Mouse (Mus musculus): ENCODE results near the gene Olfr1336. TPM values are rescaled to one million over a fixed set of nuclear protein-coding genes. Genes with fewer than 3 reads are reported as not detected.
"Not testable (repeated sequence)": the region's sequence is repeated elsewhere in the genome, so short reads cannot be mapped to it uniquely, and the experiment has no call there.

The Olfr1336 gene
- not detected in 2 replicates for total RNA-seq (2014; fragmentation: Nextera tagmentation)
- not detected in 2 replicates for total RNA-seq (2017)

GRCm38 (mm10) chr7:6455868-6456267 lies at the start of gene Olfr1336:
Gene Olfr1336, plus strand, starts transcription at chr7:6456168.
- no peak for ATAC-seq (replicated peaks; ENCODE audit: poor library complexity, severe bottlenecking)

- peak; percentile 100 for ATAC-seq (replicated peaks; ENCODE audit: poor library complexity, severe bottlenecking)
These were observed 45.9 kb upstream of the Olfr1336 start, which contains the start of gene Gm20715 for GRCm38 (mm10) chr7:6410043-6410442. Gene Gm20715, plus strand, starts transcription at chr7:6410277.

GRCm38 (mm10) chr7:6414626-6415441 lies 41.1 kb upstream of the Olfr1336 start:
- ATAC-seq (replicated peaks; ENCODE audit: poor library complexity, severe bottlenecking), result no peak

- no peak for ATAC-seq (replicated peaks; ENCODE audit: poor library complexity, severe bottlenecking)
These were observed 40.6 kb upstream of the Olfr1336 start for GRCm38 (mm10) chr7:6415442-6415787.

- ATAC-seq (replicated peaks; ENCODE audit: poor library complexity, severe bottlenecking), result no peak
These were observed 36.1 kb upstream of the Olfr1336 start for GRCm38 (mm10) chr7:6419894-6420293.

- no peak for ATAC-seq (replicated peaks; ENCODE audit: poor library complexity, severe bottlenecking)
These were observed 26.6 kb upstream of the Olfr1336 start for GRCm38 (mm10) chr7:6429381-6429780.

GRCm38 (mm10) chr7:6430342-6430741 lies 25.6 kb upstream of the Olfr1336 start:
- ATAC-seq (replicated peaks; ENCODE audit: poor library complexity, severe bottlenecking), result peak; percentile 86

GRCm38 (mm10) chr7:6438388-6438787 lies 17.6 kb upstream of the Olfr1336 start, which contains the start of gene Olfr1344:
Gene Olfr1344, plus strand, starts transcription at chr7:6438688.
- no peak for ATAC-seq (replicated peaks; ENCODE audit: poor library complexity, severe bottlenecking)

GRCm38 (mm10) chr7:6441173-6441572 lies 14.8 kb upstream of the Olfr1336 start:
- ATAC-seq (replicated peaks; ENCODE audit: poor library complexity, severe bottlenecking), result no peak

- ATAC-seq (replicated peaks; ENCODE audit: poor library complexity, severe bottlenecking), result no peak
These were observed 8.2 kb upstream of the Olfr1336 start for GRCm38 (mm10) chr7:6447771-6448170.

GRCm38 (mm10) chr7:6456399-6456798 lies 431 bp downstream of the Olfr1336 start:
- ATAC-seq (replicated peaks; ENCODE audit: poor library complexity, severe bottlenecking), result no peak

GRCm38 (mm10) chr7:6466951-6467350 lies 11.0 kb downstream of the Olfr1336 start, which contains the start of gene Olfr1346:
Gene Olfr1346, plus strand, starts transcription at chr7:6467101.
- ATAC-seq (replicated peaks; ENCODE audit: poor library complexity, severe bottlenecking), result no peak

- not testable (repeated sequence) for ATAC-seq (replicated peaks; ENCODE audit: poor library complexity, severe bottlenecking)
These were observed 21.7 kb downstream of the Olfr1336 start for GRCm38 (mm10) chr7:6477633-6478032.

GRCm38 (mm10) chr7:6486841-6487240 lies 30.9 kb downstream of the Olfr1336 start, which contains the start of gene Olfr5:
Gene Olfr5, minus strand, starts transcription at chr7:6486941.
- no peak for ATAC-seq (replicated peaks; ENCODE audit: poor library complexity, severe bottlenecking)

- ATAC-seq (replicated peaks; ENCODE audit: poor library complexity, severe bottlenecking), result no peak
These were observed 43.7 kb downstream of the Olfr1336 start, which contains the start of gene Olfr1347 for GRCm38 (mm10) chr7:6499655-6500054. Gene Olfr1347, minus strand, starts transcription at chr7:6499755.

- ATAC-seq (replicated peaks; ENCODE audit: poor library complexity, severe bottlenecking), result no peak
These were observed 52.7 kb downstream of the Olfr1336 start, which contains the start of gene Olfr1348 for GRCm38 (mm10) chr7:6508648-6509047. Gene Olfr1348, minus strand, starts transcription at chr7:6508748.

Other genes with a start within 250 kb of the Olfr1336 start
- gene Zscan5b, start 233.9 kb upstream of the Olfr1336 start, total RNA-seq (2014; fragmentation: Nextera tagmentation), result not detected in 2 replicates
- not detected in 2 replicates for gene Zscan5b, start 233.9 kb upstream of the Olfr1336 start, total RNA-seq (2017)
- gene Epp13, start 203.5 kb upstream of the Olfr1336 start, total RNA-seq (2014; fragmentation: Nextera tagmentation), result not detected in 2 replicates
- not detected in 2 replicates for gene Epp13, start 203.5 kb upstream of the Olfr1336 start, total RNA-seq (2017)
- 3.7 and 3.8 TPM in 2 replicates for gene Zfp667, start 169.6 kb upstream of the Olfr1336 start, total RNA-seq (2014; fragmentation: Nextera tagmentation)
- gene Zfp667, start 169.6 kb upstream of the Olfr1336 start, total RNA-seq (2017), result 1.4 and 2.8 TPM in 2 replicates
- 2.5 and 8.0 TPM in 2 replicates for gene Zfp583, start 124.9 kb upstream of the Olfr1336 start, total RNA-seq (2014; fragmentation: Nextera tagmentation)
- 1.3 and 2.1 TPM in 2 replicates for gene Zfp583, start 124.9 kb upstream of the Olfr1336 start, total RNA-seq (2017)
- gene Gm3854, start 112.4 kb upstream of the Olfr1336 start, total RNA-seq (2014; fragmentation: Nextera tagmentation), result 0.96 and 1.8 TPM in 2 replicates
- 0.31 TPM in 1 of 2 replicates, not detected in the other for gene Gm3854, start 112.4 kb upstream of the Olfr1336 start, total RNA-seq (2017)
- 1.8 and 2.9 TPM in 2 replicates for gene Zfp78, start 92.9 kb upstream of the Olfr1336 start, total RNA-seq (2014; fragmentation: Nextera tagmentation)
- gene Zfp78, start 92.9 kb upstream of the Olfr1336 start, total RNA-seq (2017), result 0.88 and 2.6 TPM in 2 replicates
- 1.9 and 2.0 TPM in 2 replicates for gene Zfp28, start 72.9 kb upstream of the Olfr1336 start, total RNA-seq (2014; fragmentation: Nextera tagmentation)
- 1.0 and 2.0 TPM in 2 replicates for gene Zfp28, start 72.9 kb upstream of the Olfr1336 start, total RNA-seq (2017)
- not detected in 2 replicates for gene Smim17, start 57.5 kb upstream of the Olfr1336 start, total RNA-seq (2014; fragmentation: Nextera tagmentation)
- gene Smim17, start 57.5 kb upstream of the Olfr1336 start, total RNA-seq (2017), result not detected in 2 replicates
- gene Gm20715, start 45.9 kb upstream of the Olfr1336 start, total RNA-seq (2014; fragmentation: Nextera tagmentation), result not detected in 2 replicates
- 0.15 TPM in 1 of 2 replicates, not detected in the other for gene Gm20715, start 45.9 kb upstream of the Olfr1336 start, total RNA-seq (2017)
- not detected in 2 replicates for gene Olfr1344, start 17.5 kb upstream of the Olfr1336 start, total RNA-seq (2014; fragmentation: Nextera tagmentation)
- gene Olfr1344, start 17.5 kb upstream of the Olfr1336 start, total RNA-seq (2017), result not detected in 2 replicates
- gene Olfr1346, start 10.9 kb downstream of the Olfr1336 start, total RNA-seq (2014; fragmentation: Nextera tagmentation), result not detected in 2 replicates
- not detected in 2 replicates for gene Olfr1346, start 10.9 kb downstream of the Olfr1336 start, total RNA-seq (2017)
- not detected in 2 replicates for gene Olfr5, start 30.8 kb downstream of the Olfr1336 start, total RNA-seq (2014; fragmentation: Nextera tagmentation)
- 0.04 TPM in 1 of 2 replicates, not detected in the other for gene Olfr5, start 30.8 kb downstream of the Olfr1336 start, total RNA-seq (2017)
- not detected in 2 replicates for gene Olfr1347, start 43.6 kb downstream of the Olfr1336 start, total RNA-seq (2014; fragmentation: Nextera tagmentation)
- gene Olfr1347, start 43.6 kb downstream of the Olfr1336 start, total RNA-seq (2017), result not detected in 2 replicates
- gene Olfr1348, start 52.6 kb downstream of the Olfr1336 start, total RNA-seq (2014; fragmentation: Nextera tagmentation), result not detected in 2 replicates
- gene Olfr1348, start 52.6 kb downstream of the Olfr1336 start, total RNA-seq (2017), result not detected in 2 replicates
- gene Olfr1349, start 66.8 kb downstream of the Olfr1336 start, total RNA-seq (2014; fragmentation: Nextera tagmentation), result not detected in 2 replicates
- gene Olfr1349, start 66.8 kb downstream of the Olfr1336 start, total RNA-seq (2017), result not detected in 2 replicates
- gene Olfr1350, start 108.7 kb downstream of the Olfr1336 start, total RNA-seq (2014; fragmentation: Nextera tagmentation), result not detected in 2 replicates
- not detected in 2 replicates for gene Olfr1350, start 108.7 kb downstream of the Olfr1336 start, total RNA-seq (2017)
- not detected in 2 replicates for gene Zim1, start 240.3 kb downstream of the Olfr1336 start, total RNA-seq (2014; fragmentation: Nextera tagmentation)
- not detected in 2 replicates for gene Zim1, start 240.3 kb downstream of the Olfr1336 start, total RNA-seq (2017)

All from granulocyte monocyte progenitor cell, adult 5-6 weeks (primary cell).